Mouse (Mus musculus): ENCODE measurements around the gene Rab13.

DNA sequence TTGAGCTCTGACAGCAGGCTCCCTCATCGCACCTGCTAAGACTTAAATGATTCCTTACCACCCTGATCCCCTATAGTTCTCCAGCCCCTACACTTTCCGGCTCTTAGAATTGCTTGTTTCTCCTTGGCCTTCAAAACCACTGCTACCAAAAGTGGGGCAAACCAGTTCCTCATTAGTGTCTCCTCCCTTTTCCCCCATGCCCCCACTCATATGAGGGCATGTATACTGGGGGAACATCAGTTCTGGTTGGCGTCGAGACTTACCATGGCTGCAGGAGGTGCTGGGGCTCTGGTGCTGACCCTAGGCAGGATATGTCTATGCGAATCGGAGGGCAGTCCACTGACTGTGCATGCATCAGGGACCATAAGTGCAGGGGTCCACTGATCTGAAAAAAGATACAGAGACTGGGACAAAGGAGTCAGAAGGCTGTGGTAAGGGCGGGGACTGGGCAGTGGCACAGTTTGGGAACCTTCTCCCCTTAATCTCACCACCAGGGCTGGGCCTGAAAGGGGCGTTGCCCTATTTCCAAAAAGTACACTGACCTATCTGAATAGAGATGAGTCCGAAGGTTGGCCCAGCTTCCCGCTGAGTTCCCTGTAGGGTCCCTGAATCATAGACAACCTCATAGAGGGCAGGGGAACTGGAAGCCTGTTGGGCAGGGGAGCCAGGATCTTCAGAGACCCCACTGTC, 28.3 kb downstream of the Rab13 start:
- TF ChIP-seq CTCF (IDR thresholded peaks at IDR 0.05; ENCODE audit: low read depth) (no peak), EP300 (IDR thresholded peaks at IDR 0.05; ENCODE audit: low read depth) (no peak)

All from liver, embryonic 14.5 days (tissue).